Mouse (Mus musculus): Measurements from ENCODE around the gene Socs7.
A peak's percentile ranks its signal among the peaks of the same experiment; 100 is the strongest.

Gene Socs7

GRCm38 (mm10) chr11:97416637-97417035 is 54.3 kb downstream of the Socs7 start:
- DNase-seq (ENCODE audit: low read depth, low spot score) = no peak

- DNase-seq (ENCODE audit: low read depth, low spot score) = no peak
These were observed 56.6 kb downstream of the Socs7 start for GRCm38 (mm10) chr11:97418834-97419539.

DNA sequence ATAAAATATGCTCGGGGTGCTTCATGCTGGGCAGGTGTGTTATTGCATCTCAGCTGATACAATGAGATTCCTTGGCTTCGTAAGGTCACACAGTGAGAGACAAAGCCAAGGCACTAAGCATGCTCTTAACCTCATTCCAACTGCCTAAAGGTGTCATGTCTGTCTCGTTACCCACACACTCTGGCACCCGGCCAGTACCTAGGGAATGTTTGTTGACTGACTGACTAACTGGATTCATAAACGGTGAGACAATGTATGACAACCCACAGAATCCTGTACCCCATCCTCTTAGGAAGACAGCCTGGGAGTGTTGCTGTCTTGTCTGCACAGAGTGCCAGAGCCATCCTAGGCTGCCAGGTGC is 57.2 kb downstream of the Socs7 start:
- no peak for DNase-seq (ENCODE audit: low read depth, low spot score)

GRCm38 (mm10) chr11:97422507-97422906 is 60.2 kb downstream of the Socs7 start:
- DNase-seq (ENCODE audit: low read depth, low spot score) = no peak

DNA sequence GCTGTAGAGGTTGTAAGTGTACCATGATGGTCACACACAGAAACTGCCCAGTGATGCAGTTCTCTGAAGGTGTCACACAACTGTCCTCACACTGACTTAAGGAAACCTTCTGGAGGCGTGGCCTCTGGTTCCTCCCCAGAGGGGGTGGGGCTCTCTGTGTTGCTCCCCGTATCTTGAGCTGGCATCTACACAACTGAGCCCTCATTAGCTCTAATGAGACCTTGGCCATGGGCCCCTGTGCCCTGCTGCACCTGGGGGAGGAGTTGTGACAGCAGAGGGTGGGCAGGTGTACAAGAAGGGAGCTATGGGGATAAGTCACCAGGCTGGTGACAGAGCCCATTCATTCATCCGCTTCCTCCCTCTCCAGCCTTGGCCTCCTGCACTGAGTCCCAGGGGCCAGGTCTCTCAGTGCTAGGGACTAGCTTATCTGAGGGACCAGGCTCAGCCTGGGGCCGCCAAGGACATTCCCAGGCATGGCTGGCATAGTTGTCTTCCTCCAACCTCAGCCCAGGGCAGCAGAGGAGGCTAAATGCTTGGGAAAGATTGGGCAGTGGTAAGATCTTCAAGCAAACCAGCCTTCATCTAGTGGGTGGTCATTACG is 61.8 kb downstream of the Socs7 start:
- peak; percentile 81 for DNase-seq (ENCODE audit: low read depth, low spot score)

DNA sequence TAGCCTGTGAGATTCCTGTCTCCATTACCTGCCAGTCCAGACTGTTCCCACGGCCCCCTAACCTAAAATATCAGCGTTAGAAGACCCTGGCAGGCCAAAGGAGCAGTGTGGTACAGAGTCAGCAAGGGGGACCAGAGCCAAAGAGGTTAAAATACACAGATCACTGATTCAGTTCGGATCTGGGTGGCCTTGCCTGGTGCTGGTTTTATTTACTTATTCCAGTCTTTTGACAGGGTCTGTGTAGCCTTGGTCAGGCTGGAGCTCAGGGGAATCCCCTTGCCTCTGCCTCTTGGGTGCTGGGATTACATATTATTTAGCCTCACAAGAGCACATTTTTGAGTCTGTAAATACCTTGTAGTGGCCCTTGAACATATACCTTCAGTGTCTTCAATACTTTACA is 62.5 kb downstream of the Socs7 start:
- DNase-seq (ENCODE audit: low read depth, low spot score) = no peak

GRCm38 (mm10) chr11:97427794-97428725 is 65.7 kb downstream of the Socs7 start:
- DNase-seq (ENCODE audit: low read depth, low spot score) = peak; percentile 89

DNA sequence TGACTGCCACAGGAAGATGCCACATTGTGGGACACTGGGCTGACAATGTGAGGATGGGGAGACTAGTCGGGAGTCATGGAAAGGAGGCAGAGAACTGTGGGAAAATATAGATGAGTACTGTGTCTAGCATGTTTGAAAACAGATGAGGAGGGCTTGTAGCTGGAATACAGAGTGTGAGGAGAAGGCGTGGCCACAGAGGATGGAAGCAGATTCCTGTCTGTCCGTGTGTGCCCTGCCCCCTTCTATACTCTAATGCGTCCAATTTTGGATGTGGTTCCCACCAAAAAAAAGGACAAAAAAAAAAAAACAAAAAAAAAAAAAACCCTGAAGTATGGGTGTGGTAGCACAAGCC is 66.4 kb downstream of the Socs7 start:
- DNase-seq (ENCODE audit: low read depth, low spot score) = no peak

DNA sequence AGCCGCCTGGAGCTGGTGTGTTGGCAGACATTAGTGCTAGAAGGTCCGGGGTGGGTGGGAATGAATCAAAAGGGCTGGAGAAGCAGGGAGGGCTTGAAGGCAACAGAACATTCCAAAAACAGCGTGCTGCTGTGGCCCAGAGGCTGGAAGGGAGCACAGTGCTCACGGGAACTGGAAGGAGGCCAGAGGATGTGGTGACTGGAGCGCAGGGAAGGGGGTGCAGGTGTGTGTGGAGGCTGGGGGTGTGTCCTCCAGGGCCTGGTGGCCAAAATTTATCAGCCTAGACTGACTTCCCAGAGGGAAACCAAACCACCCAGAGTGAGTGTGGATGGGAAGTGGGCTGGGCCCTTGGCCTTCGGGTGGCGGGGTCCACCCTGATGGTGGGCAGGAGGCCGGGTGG is 67.3 kb downstream of the Socs7 start:
- DNase-seq (ENCODE audit: low read depth, low spot score) = no peak

GRCm38 (mm10) chr11:97432015-97432414 is 69.7 kb downstream of the Socs7 start:
- DNase-seq (ENCODE audit: low read depth, low spot score) = peak; percentile 74

DNA sequence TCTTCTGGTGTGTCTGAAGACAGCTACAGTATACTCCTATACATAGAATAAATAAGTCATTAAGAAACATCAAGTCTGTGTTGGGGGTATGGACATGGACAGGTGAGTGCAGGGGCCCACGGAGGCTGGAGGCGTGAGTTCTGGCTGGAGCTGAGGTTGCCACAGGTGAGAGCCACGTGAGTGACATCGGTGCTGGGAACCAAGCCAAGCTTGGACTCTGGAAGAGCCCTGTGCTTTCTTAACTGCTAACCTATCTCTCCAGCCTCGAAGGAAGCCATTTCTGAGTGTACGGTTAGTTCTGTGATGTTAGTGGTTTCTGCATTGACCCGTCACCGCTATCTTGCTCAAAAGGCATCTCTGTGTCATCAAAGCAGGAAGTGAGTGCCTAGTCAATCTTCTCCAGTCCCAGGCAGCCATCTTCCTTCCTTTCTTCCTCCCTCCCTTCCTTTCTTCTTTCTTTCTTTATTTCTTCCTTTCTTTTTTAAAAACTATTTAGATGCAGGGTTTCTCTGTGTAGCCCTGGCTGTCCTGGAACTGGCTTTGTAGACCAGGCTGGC is 70.7 kb downstream of the Socs7 start:
- no peak for DNase-seq (ENCODE audit: low read depth, low spot score)

- DNase-seq (ENCODE audit: low read depth, low spot score) = no peak
These were observed 71.8 kb downstream of the Socs7 start for GRCm38 (mm10) chr11:97434121-97434520.

DNA sequence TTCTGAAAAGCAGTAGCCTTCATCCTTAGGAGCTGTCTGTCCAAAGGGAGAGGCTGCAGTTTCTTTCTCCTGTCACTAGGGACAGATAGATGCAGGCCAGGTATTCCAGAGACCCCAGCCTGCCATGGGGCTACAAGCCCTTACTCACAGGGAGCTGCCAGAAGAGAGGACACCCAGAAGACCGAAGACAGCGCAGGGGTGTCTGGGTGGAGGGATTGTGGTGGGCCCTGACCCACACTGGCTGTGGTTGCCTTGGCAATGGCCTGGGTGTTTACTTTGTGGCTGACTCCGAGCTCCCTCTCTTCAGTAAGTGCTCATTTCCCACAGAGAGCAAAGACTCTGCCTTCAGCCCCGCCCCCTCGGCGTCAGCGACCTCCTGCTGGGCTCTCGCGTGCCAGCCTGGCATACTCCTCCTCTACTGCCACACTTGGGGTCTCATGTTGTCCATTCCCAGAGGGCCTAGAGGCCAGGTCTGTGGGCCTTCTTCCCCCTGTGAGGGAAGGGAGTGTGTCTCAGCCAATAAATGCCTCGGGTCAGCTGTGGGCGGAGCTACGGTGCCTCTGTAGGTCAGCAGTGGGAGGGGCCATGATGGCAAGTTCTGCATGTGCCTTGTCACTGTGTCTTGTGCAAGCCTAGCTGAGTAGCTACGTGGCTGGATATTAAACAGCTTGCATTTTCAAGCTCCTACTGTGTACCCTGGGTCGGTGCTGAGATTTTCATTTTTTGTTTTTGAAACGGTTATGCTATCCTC is 72.5 kb downstream of the Socs7 start:
- DNase-seq (ENCODE audit: low read depth, low spot score) = peak; percentile 92

DNA sequence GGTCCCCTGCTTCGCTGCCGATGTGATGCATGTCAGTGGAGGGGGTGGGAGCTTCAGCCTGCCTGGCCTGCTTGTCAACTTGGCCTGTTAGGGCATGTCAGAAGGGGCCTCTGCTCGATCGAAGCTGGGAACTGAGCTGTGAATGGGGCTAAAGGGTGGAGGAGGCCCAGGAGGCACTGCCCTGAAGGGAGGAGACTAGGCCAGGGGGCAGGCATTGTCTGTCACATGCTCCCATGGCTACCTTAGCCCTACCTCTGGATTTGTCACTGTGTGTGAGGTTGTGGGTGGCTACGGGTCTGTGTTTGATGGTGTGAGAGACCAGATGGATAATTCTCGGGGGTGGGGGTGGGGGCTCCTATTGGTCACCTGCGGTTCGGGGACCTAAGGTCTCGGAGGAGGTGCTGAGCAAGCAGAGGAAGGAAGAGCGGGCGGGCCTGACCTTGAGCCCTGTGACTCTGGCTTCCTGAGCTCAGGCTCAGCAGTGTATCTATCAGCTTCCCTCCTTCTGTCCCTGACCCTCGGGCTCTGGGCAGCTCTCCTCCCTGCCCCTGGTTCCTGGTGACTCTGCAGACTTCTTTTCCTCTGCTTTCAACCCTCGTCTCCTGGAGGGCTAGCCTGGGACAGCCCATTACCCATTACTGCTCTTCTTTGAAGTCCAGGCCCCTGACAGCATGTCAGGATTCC is 73.6 kb downstream of the Socs7 start:
- DNase-seq (ENCODE audit: low read depth, low spot score) = no peak

GRCm38 (mm10) chr11:97437745-97438144 is 75.4 kb downstream of the Socs7 start:
- DNase-seq (ENCODE audit: low read depth, low spot score) = no peak

DNA sequence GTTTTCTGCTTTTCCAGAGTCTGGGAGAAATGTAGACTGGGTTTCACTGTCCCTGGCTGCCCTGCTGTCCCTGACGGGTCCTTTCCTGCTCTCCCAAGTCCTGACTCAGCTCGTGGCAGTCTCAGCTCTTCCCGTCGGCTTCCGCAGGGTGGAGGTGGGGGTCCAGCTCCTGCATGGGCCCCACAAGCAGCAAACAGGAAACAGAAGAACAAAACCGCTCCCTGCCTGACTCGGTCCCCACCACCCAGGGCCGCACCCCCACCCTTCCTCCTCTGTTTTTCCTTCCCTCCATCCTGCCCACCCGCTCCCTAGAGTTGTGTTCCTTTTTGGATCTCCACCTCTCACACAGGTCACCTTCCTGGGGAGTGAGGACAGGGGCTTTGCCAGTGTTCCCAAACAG is 76.5 kb downstream of the Socs7 start:
- DNase-seq (ENCODE audit: low read depth, low spot score) = no peak

- DNase-seq (ENCODE audit: low read depth, low spot score) = no peak
These were observed 77.6 kb downstream of the Socs7 start for GRCm38 (mm10) chr11:97439935-97440334.

DNA sequence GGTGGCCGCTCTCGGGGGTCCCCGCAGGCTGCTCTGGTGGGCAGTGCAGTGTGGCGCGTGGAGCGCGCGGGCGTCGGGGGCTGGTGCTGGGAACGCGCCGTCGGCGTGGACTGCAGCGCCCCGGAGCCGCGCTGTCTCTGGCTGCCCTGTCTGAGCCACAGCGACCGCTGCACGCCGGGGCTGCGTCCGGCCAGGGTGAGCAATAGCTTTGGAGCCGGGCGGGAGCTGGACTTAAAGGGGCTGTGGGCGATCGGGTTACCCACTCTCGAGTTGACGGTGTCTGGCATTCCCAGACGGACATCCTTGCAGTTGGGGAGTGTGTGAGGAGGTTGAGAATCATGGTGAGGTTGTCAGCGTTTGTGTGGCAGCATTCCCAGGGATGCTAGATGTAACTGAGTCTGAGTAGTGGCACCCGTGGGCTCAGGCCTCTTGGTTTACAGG is 78.1 kb downstream of the Socs7 start:
- no peak for DNase-seq (ENCODE audit: low read depth, low spot score)

- no peak for DNase-seq (ENCODE audit: low read depth, low spot score)
These were observed 78.8 kb downstream of the Socs7 start for GRCm38 (mm10) chr11:97441036-97441657.

- DNase-seq (ENCODE audit: low read depth, low spot score) = peak; percentile 44
These were observed 79.3 kb downstream of the Socs7 start for GRCm38 (mm10) chr11:97441658-97442125.
